Mouse (Mus musculus) G1E-ER4 (cell line): Measurements from ENCODE around the gene Tgfb1i1. TPM values are rescaled to one million over a fixed set of nuclear protein-coding genes. Genes with fewer than 3 reads are reported as not detected.

Experiments
- GATA1 ChIP-seq: IDR thresholded peaks from one replicate; pipeline ENCODE4 v1.8.0; 2012; ENCODE audit warnings: low read length, inconsistent platforms
- polyA plus RNA-seq: library from polyadenylated mRNA; stranded (reverse); fragments of >175 nt; gene quantifications from 2 replicates; pipeline ENCODE4 v1.2.3, GENCODE M21; 2012

Gene Tgfb1i1
- polyA plus RNA-seq, result 0.02 TPM in 2 replicates

- no peak for TF ChIP-seq GATA1
These were observed at the start of gene Tgfb1i1 for GRCm38 (mm10) chr7:128246496-128247391. Tgfb1i1 (plus strand) TSS chr7:128246812.

DNA sequence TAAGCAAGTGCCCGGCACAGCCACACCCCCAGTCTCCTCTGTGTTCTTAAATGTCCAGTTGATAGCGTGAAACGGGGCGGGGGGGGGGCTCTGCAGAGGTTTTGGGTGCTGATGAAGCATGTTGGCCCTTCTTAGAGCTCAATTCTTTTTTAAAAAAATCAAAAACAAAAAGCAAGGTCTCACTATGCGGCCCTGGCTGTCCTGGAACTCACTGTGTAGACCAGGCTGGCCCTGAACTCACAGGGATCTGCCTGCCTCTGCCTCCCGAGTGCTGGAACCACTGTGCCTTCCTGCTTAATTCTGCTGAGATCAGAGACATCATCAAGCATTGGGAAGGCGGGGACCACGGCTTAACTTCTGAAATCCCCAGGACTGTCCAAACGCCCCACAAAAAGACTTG, 45.0 kb upstream of the Tgfb1i1 start:
- TF ChIP-seq GATA1, result no peak

DNA sequence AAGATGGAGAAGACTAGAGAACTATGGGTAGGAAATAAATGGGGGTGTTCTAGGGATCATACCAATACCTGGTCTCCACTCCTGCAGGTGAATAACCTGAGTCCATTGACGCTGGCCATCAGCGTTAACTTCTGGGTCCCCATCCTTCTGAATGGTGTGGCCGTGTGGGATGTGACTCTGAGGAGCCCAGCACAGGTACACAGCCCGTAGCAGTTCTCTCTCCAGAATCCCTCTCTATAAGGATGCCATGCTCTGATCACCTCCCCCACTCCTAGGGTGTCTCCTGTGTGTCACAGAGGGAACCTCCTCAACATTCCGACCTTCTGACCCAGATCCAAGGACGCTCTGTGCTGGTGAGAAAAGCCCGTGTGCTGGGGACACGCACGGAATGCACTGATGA, 43.5 kb upstream of the Tgfb1i1 start:
- no peak for TF ChIP-seq GATA1

DNA sequence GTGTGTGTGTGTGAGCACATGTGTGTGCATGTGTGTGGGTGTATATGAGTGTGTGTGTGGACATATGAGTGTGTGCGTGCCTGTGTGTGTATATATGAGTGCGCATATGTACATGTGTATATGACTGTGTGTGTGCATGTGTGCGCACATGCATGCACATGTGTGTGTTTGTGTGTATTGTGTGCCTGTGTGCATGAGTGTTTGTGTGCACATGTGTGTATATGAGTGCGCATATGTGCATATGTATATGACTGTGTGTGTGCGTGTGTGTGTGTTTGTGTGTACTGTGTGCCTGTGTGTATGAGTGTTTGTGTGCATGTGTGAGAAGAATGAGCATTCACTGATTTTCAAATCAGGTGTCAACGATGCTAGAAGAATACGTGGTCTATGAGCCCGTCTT, 42.4 kb upstream of the Tgfb1i1 start:
- TF ChIP-seq GATA1, result no peak

GRCm38 (mm10) chr7:128205695-128206094, 40.9 kb upstream of the Tgfb1i1 start:
- no peak for TF ChIP-seq GATA1

DNA sequence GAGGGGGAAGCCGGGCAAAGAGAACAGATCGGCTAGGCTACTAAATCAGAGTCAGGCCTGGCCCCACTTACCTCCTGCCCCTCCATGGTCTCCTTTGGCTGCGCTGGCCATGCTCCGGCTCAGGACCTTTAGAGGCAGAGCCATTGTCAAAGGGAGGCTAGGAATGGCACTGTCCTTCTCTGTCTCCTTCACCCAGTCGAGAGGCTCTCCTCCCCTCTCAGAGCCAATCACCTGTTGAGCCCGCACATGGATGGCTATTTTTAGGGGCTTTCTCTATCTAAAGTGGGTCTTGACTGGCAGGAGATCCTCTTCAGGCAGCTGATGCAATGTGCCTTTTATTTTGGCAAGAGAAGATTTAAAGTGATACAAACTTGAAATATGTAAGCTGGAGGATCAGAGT, 40.5 kb upstream of the Tgfb1i1 start, which contains the start of gene Cox6a2:
Gene Cox6a2, minus strand, starts transcription at position 236 of the 400 bp plus-strand sequence.
- TF ChIP-seq GATA1, result no peak

GRCm38 (mm10) chr7:128208187-128208586, 38.4 kb upstream of the Tgfb1i1 start:
- TF ChIP-seq GATA1, result no peak

DNA sequence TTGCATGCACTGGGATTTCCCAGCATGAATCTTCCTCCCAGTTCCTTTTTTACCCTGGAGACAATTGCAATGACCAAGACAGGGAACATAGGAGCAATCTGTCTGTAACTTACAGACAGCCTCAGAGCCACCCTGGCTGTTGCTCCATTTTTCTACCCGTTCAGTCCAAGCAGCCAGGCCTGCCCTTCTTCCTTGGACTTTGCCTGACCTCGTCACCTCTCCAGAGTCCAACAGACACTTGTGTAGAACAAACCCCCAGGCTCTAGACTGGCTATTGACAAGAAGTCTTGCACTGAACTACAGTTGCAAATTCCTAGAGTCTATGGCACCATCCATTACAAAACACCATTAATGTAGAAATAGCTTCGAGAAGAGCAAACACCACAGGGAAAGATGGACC, 36.8 kb upstream of the Tgfb1i1 start:
- no peak for TF ChIP-seq GATA1

- no peak for TF ChIP-seq GATA1
These were observed 26.7 kb upstream of the Tgfb1i1 start for GRCm38 (mm10) chr7:128219952-128220351.

DNA sequence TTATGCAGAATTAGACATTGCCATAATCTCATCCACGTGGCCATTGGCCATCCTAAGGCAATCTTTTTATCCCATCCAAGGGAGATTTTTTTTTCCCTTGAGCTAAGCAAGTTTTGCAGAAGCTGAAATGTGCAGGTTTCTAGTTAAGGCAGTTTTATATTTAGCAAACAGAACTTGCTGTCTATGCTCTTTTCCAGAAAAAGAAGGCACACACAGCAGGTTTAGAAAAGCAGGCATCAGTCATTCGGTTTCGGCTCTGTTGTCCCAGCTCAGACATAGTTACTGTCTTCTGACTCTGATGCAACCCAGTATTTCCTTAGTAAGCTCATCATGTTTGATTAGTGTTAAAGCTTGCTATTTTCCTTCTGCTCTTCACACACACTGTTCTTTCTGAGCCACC, 25.7 kb upstream of the Tgfb1i1 start:
- no peak for TF ChIP-seq GATA1

DNA sequence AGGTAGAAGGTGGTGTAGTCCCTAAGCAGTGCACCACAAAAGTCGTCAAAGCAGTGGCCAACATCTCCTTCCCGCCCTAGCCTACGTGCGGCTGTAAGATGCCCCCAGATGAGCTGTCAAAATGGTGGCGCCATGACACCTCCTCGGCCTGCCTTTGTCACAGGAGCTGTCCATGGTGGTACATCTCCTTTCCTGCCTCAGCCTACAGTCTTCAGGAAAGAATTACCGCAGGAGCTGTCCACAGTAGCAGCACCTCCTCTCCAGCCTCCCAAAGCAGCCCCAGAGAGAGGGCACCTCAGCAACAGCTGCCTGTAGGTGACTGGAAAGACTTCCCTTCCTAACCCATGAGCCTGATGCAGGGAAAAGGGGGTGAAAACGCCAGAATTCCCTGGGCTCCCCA, 14.9 kb upstream of the Tgfb1i1 start:
- TF ChIP-seq GATA1, result no peak

- TF ChIP-seq GATA1, result no peak
These were observed 11.8 kb upstream of the Tgfb1i1 start for GRCm38 (mm10) chr7:128234796-128235195.

DNA sequence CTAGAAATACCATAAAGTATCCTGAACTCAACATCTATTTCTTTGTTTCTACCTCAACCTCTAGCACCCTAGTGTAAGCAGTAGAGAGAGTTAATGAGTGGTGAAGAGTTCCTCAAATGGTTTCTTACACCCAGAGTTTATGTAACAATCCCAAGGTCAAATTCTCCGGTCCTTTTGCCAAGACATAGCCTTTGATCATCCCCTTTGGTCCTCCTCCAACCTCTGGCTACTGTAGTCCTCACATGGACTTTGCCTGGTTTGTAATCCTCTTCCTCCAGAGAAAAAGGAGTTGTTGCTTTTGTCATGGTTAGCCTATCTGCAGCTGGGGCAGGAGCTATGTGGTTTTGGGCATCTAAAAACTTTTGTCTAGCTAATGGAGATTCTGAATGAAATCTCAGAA, 11.1 kb upstream of the Tgfb1i1 start:
- TF ChIP-seq GATA1, result no peak

DNA sequence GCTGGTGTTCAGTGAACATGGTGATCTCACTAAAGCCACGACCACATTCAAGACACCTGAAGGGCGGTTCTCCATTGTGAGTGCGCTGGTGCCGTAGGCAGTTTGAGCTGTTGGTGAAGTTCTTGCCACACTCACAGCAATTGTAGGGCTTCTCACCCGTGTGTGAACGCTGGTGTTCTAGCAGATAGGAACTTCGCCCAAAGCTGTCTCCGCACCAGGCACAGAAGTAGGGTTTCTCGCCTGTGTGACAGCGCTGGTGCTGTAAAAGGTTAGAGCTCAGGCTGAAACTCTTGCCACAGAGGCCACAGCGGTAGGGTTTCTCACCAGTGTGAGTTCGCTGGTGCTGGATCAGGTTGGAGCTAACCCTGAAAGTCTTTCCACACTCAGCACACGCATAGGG, 10.2 kb upstream of the Tgfb1i1 start:
- no peak for TF ChIP-seq GATA1

DNA sequence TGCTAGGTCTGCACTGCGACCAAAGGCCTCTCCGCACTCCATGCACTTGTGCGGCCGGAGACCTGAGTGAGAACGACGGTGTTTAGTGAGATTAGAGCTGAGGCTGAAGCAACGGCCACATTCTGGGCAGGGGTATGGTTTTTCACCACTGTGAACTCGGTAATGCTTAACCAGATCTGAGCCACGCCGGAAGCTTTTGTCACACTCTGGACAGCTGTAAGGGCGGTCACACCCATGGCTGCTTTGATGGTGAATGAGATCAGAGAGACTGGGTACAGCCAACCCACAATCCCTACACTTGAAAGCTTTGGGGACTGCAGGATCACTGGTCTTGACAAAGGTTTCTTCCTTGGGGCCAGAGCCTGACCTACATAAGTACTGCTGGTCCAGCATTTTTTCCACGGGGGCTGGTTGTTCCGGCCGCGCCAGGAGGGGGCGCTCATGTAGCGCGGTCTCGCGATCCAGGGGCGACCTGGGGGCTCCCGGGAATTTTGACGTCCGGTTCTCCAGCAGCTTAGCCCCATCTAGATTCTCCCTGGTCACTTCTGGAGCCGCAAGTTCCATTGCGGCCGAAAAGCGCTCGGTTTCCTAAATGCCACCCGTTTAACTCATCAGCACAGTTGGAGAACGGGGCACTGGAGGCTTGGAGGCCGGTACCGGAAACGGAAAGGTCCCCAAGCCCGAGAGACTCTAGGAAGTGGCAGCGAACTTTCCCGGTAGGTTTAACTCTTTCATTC, 9.6 kb upstream of the Tgfb1i1 start, which contains the start of gene Armc5:
Gene Armc5, plus strand, starts transcription at position 487 of the 737 bp plus-strand sequence.
- TF ChIP-seq GATA1, result no peak

- TF ChIP-seq GATA1, result no peak
These were observed 9.1 kb upstream of the Tgfb1i1 start for GRCm38 (mm10) chr7:128237593-128237926.
